ENCODE assay signal across 10 mouse cellular contexts in genomic region chr7:16921881-16922335, GRCm38 (mm10). TPM values are rescaled to one million over a fixed set of nuclear protein-coding genes. Genes with fewer than 3 reads are reported as not detected.
DNase-seq lines count a peak whose midpoint lies in the region; ATAC-seq and TF ChIP-seq lines count a peak whose summit lies in the region.
"Had no signal": no experiment of that assay in that cellular context is flagged by ENCODE, and none has a peak within 500 bp of the region (broad histone marks: within the 10 kb centered on the region; RNA-seq: fewer than 3 reads in every experiment).

No protein-coding gene starts in this region.

- TF ChIP-seq POLR2A in myocyte (IDR thresholded peaks at IDR 0.05; ENCODE audit: insufficient read length, low read depth), result no peak

- peak overlapping the region; percentile 93 for H3K4me2 ChIP-seq in heart, embryonic 14.5 days (ENCODE audit: low read length)
- peak overlapping the region; percentile 97 for H3K4me2 ChIP-seq in kidney, embryonic 16.5 days (replicated peaks; ENCODE audit: low read depth, low read length)
- peak overlapping the region; percentile 85 for H3K4me2 ChIP-seq in myocyte (ENCODE audit: low read depth)

- H3ac ChIP-seq in myocyte (ENCODE audit: control insufficient read depth, insufficient read length), result no peak overlapping the region

- H3K79me2 ChIP-seq in myocyte (ENCODE audit: control insufficient read depth, insufficient read depth), result peaks cover 40% of the 10 kb centered on the region

- DNase-seq in heart, postnatal 25 days (ENCODE audit: low spot score), result no peak
- DNase-seq in forebrain, embryonic 10.5 days (ENCODE audit: extremely low spot score, low spot score), result no peak
- no peak for DNase-seq in spleen, postnatal 10 days (ENCODE audit: low spot score in 2 of 2)
- no peak for DNase-seq in embryo, embryonic 9.5 days (ENCODE audit: extremely low spot score)

- H3K36me3 ChIP-seq in heart, embryonic 14.5 days (ENCODE audit: control insufficient read depth, insufficient read depth, low read length), result peaks cover 50% of the 10 kb centered on the region
- peaks cover 51% of the 10 kb centered on the region for H3K36me3 ChIP-seq in forebrain, embryonic 10.5 days (replicated peaks)
- peaks cover 26% of the 10 kb centered on the region for H3K36me3 ChIP-seq in kidney, embryonic 16.5 days (ENCODE audit: insufficient read depth, low read length)
- peaks cover 2% of the 10 kb centered on the region for H3K36me3 ChIP-seq in myocyte (ENCODE audit: control insufficient read depth, insufficient read depth)

- WGBS in heart, embryonic 14.5 days, result 38% methylated on average over 6 of the region's 6 CpGs
- 66% methylated on average over 6 of the region's 6 CpGs for WGBS in forebrain, embryonic 10.5 days
- 35% methylated on average over 6 of the region's 6 CpGs for WGBS in kidney, embryonic 16.5 days

- intact Hi-C loops in heart, postnatal 25 days (cut with DNase I), result loop anchor here (2.0 to 5.0 kb wide), 2 partner anchors 105 to 180 kb away; partner anchors contain the start of gene Fkrp

- peak overlapping the region; percentile 99 for H3K9ac ChIP-seq in heart, embryonic 14.5 days (ENCODE audit: low read length)
- H3K9ac ChIP-seq in kidney, embryonic 16.5 days (replicated peaks; ENCODE audit: low read length), result peak overlapping the region; percentile 97

- no peak for ATAC-seq in heart, embryonic 14.5 days (ENCODE audit: insufficient number of reproducible peaks, insufficient read depth, low FRiP score, low read depth)
- ATAC-seq in kidney, embryonic 16.5 days (ENCODE audit: low FRiP score, low TSS enrichment), result no peak
- ATAC-seq in CD4-positive, CD25-positive, alpha-beta regulatory T cell, adult 4 months, result no peak
- ATAC-seq: Patski had no signal

- no peaks in the 10 kb centered on the region for H3K9me3 ChIP-seq in heart, embryonic 14.5 days (ENCODE audit: control insufficient read depth, low read length)
- H3K9me3 ChIP-seq in forebrain, embryonic 10.5 days, result no peaks in the 10 kb centered on the region
- no peaks in the 10 kb centered on the region for H3K9me3 ChIP-seq in kidney, embryonic 16.5 days (ENCODE audit: low read length)

- H3K27me3 ChIP-seq in heart, embryonic 14.5 days (ENCODE audit: control insufficient read depth, insufficient read depth, low read length), result no peaks in the 10 kb centered on the region
- H3K27me3 ChIP-seq in forebrain, embryonic 10.5 days (ENCODE audit: poor library complexity, severe bottlenecking), result no peaks in the 10 kb centered on the region
- no peaks in the 10 kb centered on the region for H3K27me3 ChIP-seq in kidney, embryonic 16.5 days (ENCODE audit: insufficient read depth, low read length)
- H3K27me3 ChIP-seq in myocyte (ENCODE audit: control insufficient read depth, insufficient read depth, insufficient read length), result no peaks in the 10 kb centered on the region
- H3K27me3 ChIP-seq: Patski had no signal

- peak overlapping the region in 1 of 2 experiments; percentile 96; a peak in 2 of 4 replicates for H3K4me3 ChIP-seq in heart, embryonic 14.5 days (ENCODE audit: control insufficient read depth in 1 of 2, insufficient read depth in 1 of 2, low read depth in 1 of 2, low read length in 2 of 2)
- peak overlapping the region; percentile 94 for H3K4me3 ChIP-seq in forebrain, embryonic 10.5 days
- peak overlapping the region; percentile 98 for H3K4me3 ChIP-seq in kidney, embryonic 16.5 days (ENCODE audit: low read length)
- peak overlapping the region; percentile 94 for H3K4me3 ChIP-seq in myocyte

- H3K27ac ChIP-seq in heart, embryonic 14.5 days (replicated peaks in 1 of 2; ENCODE audit: control insufficient read depth in 1 of 2, insufficient read depth in 1 of 2, low read depth in 2 of 2, low read length in 2 of 2), result peak overlapping the region; percentile 16 to 42; a peak in 2 of 4 replicates
- H3K27ac ChIP-seq in forebrain, embryonic 10.5 days, result peak overlapping the region; percentile 98
- H3K27ac ChIP-seq in kidney, embryonic 16.5 days (ENCODE audit: low read length), result peak overlapping the region; percentile 88

- H3K4me1 ChIP-seq in heart, embryonic 14.5 days (ENCODE audit: control insufficient read depth in 2 of 2, insufficient read depth in 2 of 2, low read length in 2 of 2), result peaks cover 20 to 40% of the 10 kb centered on the region in 2 experiments
- H3K4me1 ChIP-seq in forebrain, embryonic 10.5 days, result peaks cover 45% of the 10 kb centered on the region
- peaks cover 48% of the 10 kb centered on the region for H3K4me1 ChIP-seq in kidney, embryonic 16.5 days (ENCODE audit: insufficient read depth, low read length)

TF ChIP-seq in myocyte, 11 proteins besides CTCF, POLR2A, EP300 and RAD21:
- TF ChIP-seq SRF (IDR thresholded peaks at IDR 0.05; ENCODE audit: control insufficient read depth, insufficient read length, low read depth), result no peak
- TF ChIP-seq TCF3 (IDR thresholded peaks at IDR 0.05; ENCODE audit: insufficient read length, low read depth), result no peak
- no peak for TF ChIP-seq E2F4 (IDR thresholded peaks at IDR 0.05; ENCODE audit: insufficient read depth)
- no peak for TF ChIP-seq TCF12 (IDR thresholded peaks at IDR 0.05; ENCODE audit: insufficient read depth, poor library complexity, severe bottlenecking)
- TF ChIP-seq MYOG (IDR thresholded peaks at IDR 0.05; ENCODE audit: control insufficient read depth in 1 of 3, insufficient read depth in 1 of 3, insufficient read length in 2 of 3, low read depth in 2 of 3), result no peak
TF ChIP-seq in myocyte: peak in this region for 0.

RNA-seq across cellular contexts. Expression of gene Calm3, which starts 2.0 kb away (rescaled TPM):
- polyA plus RNA-seq in heart, embryonic 14.5 days (2014; fragmentation: Nextera tagmentation; extraction: Ambion mirVana), result 119 and 152 TPM in 2 replicates
- total RNA-seq in heart, postnatal 25 days (2021), result 100 to 1,000 TPM; 196 to 203 TPM
- 156 and 163 TPM in 2 replicates for polyA plus RNA-seq in forebrain, embryonic 10.5 days (2016; fragmentation: Nextera tagmentation; extraction: Ambion mirVana)
- polyA plus RNA-seq in kidney, embryonic 16.5 days (2015; fragmentation: Nextera tagmentation; extraction: Ambion mirVana), result 145 and 154 TPM in 2 replicates
- 336 TPM for polyA plus RNA-seq in myocyte (2012; fragmentation: generic; extraction: Trizol)
- polyA plus RNA-seq in CD4-positive, CD25-positive, alpha-beta regulatory T cell, adult 4 months (2017; shearing (Covaris generic)), result 100 to 1,000 TPM in 1 of 2 experiments, 10 to 100 TPM in 1; 48.5 to 103 TPM

RNA-seq across cellular contexts. Expression of gene Ptgir, which starts 15.6 kb away (rescaled TPM):
- 0.38 and 0.57 TPM in 2 replicates for polyA plus RNA-seq in heart, embryonic 14.5 days (2014; fragmentation: Nextera tagmentation; extraction: Ambion mirVana)
- total RNA-seq in heart, postnatal 25 days (2021), result 1 to 10 TPM; 2.1 to 3.1 TPM
- 0.10 TPM in 2 replicates for polyA plus RNA-seq in forebrain, embryonic 10.5 days (2016; fragmentation: Nextera tagmentation; extraction: Ambion mirVana)
- 1.9 and 2.6 TPM in 2 replicates for polyA plus RNA-seq in kidney, embryonic 16.5 days (2015; fragmentation: Nextera tagmentation; extraction: Ambion mirVana)
- 2.6 TPM for polyA plus RNA-seq in myocyte (2012; fragmentation: generic; extraction: Trizol)
- 10 to 100 TPM in 1 of 2 experiments, 1 to 10 TPM in 1; 7.9 to 10.2 TPM for polyA plus RNA-seq in CD4-positive, CD25-positive, alpha-beta regulatory T cell, adult 4 months (2017; shearing (Covaris generic))
- polyA plus RNA-seq: Patski had no signal

RNA-seq across cellular contexts. Expression of gene Pnmal2, which starts 22.6 kb away (rescaled TPM):
- polyA plus RNA-seq in heart, embryonic 14.5 days (2014; fragmentation: Nextera tagmentation; extraction: Ambion mirVana), result 2.8 TPM in 2 replicates
- 1 to 10 TPM; 3.7 to 4.1 TPM for total RNA-seq in heart, postnatal 25 days (2021)
- 4.3 and 6.8 TPM in 2 replicates for polyA plus RNA-seq in forebrain, embryonic 10.5 days (2016; fragmentation: Nextera tagmentation; extraction: Ambion mirVana)
- polyA plus RNA-seq in kidney, embryonic 16.5 days (2015; fragmentation: Nextera tagmentation; extraction: Ambion mirVana), result 7.4 and 7.5 TPM in 2 replicates
- polyA plus RNA-seq in myocyte (2012; fragmentation: generic; extraction: Trizol), result 44.4 TPM
- polyA plus RNA-seq in CD4-positive, CD25-positive, alpha-beta regulatory T cell, adult 4 months (2017; shearing (Covaris generic)), result not detected

RNA-seq across cellular contexts. Expression of gene Gng8, which starts 30.3 kb away (rescaled TPM):
- 4.2 and 6.9 TPM in 2 replicates for polyA plus RNA-seq in heart, embryonic 14.5 days (2014; fragmentation: Nextera tagmentation; extraction: Ambion mirVana)
- total RNA-seq in heart, postnatal 25 days (2021), result under 1 TPM; 0.45 to 0.86 TPM
- 5.5 and 6.6 TPM in 2 replicates for polyA plus RNA-seq in forebrain, embryonic 10.5 days (2016; fragmentation: Nextera tagmentation; extraction: Ambion mirVana)
- 7.7 and 10.5 TPM in 2 replicates for polyA plus RNA-seq in kidney, embryonic 16.5 days (2015; fragmentation: Nextera tagmentation; extraction: Ambion mirVana)
- 3.8 TPM for polyA plus RNA-seq in myocyte (2012; fragmentation: generic; extraction: Trizol)
- polyA plus RNA-seq in CD4-positive, CD25-positive, alpha-beta regulatory T cell, adult 4 months (2017; shearing (Covaris generic)), result not detected

RNA-seq across cellular contexts. Expression of gene Pnmal1, which starts 37.6 kb away (rescaled TPM):
- polyA plus RNA-seq in heart, embryonic 14.5 days (2014; fragmentation: Nextera tagmentation; extraction: Ambion mirVana), result 0.04 and 0.45 TPM in 2 replicates
- not detected for total RNA-seq in heart, postnatal 25 days (2021)
- polyA plus RNA-seq in forebrain, embryonic 10.5 days (2016; fragmentation: Nextera tagmentation; extraction: Ambion mirVana), result 7.3 and 9.3 TPM in 2 replicates
- polyA plus RNA-seq in kidney, embryonic 16.5 days (2015; fragmentation: Nextera tagmentation; extraction: Ambion mirVana), result 0.62 and 0.65 TPM in 2 replicates
- polyA plus RNA-seq in myocyte (2012; fragmentation: generic; extraction: Trizol), result 0.05 TPM
- polyA plus RNA-seq in CD4-positive, CD25-positive, alpha-beta regulatory T cell, adult 4 months (2017; shearing (Covaris generic)), result not detected
- polyA plus RNA-seq: gonadal fat pad, adult 2 months; Patski had no signal

Comparison
In these comparisons a context has a peak if more than half of its experiments do, and no peak if none do; other contexts are left out.
1. H3K27ac ChIP-seq: peak in every context shown above with its lines; median percentile 98 in forebrain, embryonic 10.5 days; 88 in kidney, embryonic 16.5 days; 29 in heart, embryonic 14.5 days.